Mouse (Mus musculus) limb, embryonic 13.5 days (tissue): ENCODE data around the gene Slc22a23. TPM values are rescaled to one million over a fixed set of nuclear protein-coding genes. Genes with fewer than 3 reads are reported as not detected.

Experiments used
- ATAC-seq: fragments of 200-750 bp; cut with Nextera tagmentation; 2 replicates; pipeline ENCODE4 v1.8.0; 2017; ENCODE audit warnings: low read depth, moderate number of reproducible peaks, moderate TSS enrichment; ENCODE audit not compliant: low FRiP score
- H3K27ac ChIP-seq: fragments of 300-500 bp; sonication (generic); 2 replicates; pipeline ENCODE4 v1.5.1; 2015; ENCODE audit warnings: inconsistent platforms, mild to moderate bottlenecking, moderate library complexity
- H3K27me3 ChIP-seq: fragments of 300-500 bp; sonication (generic); 2 replicates; pipeline ENCODE4 v1.6.1; 2015; ENCODE audit warnings: mild to moderate bottlenecking, inconsistent platforms
- H3K36me3 ChIP-seq: fragments of 300-500 bp; sonication (generic); 2 replicates; pipeline ENCODE4 v1.6.1; 2015; ENCODE audit warnings: inconsistent platforms, mild to moderate bottlenecking, moderate library complexity
- H3K4me1 ChIP-seq: fragments of 300-500 bp; sonication (generic); 2 replicates; pipeline ENCODE4 v1.6.1; 2015; ENCODE audit warnings: inconsistent platforms
- H3K4me2 ChIP-seq: fragments of 300-500 bp; sonication (generic); replicated peaks from 2 replicates; pipeline ENCODE4 v1.6.1; 2015; ENCODE audit warnings: inconsistent platforms, mild to moderate bottlenecking, moderate library complexity
- H3K4me3 ChIP-seq: fragments of 300-500 bp; sonication (generic); 2 replicates; pipeline ENCODE4 v1.5.1; 2015; ENCODE audit warnings: moderate library complexity, mild to moderate bottlenecking, inconsistent platforms
- H3K9ac ChIP-seq: fragments of 300-500 bp; sonication (generic); 2 replicates; pipeline ENCODE4 v1.6.1; 2015; ENCODE audit warnings: mild to moderate bottlenecking, inconsistent platforms
- H3K9me3 ChIP-seq: fragments of 300-500 bp; sonication (generic); 2 replicates; pipeline ENCODE4 v1.6.1; 2016; ENCODE audit warnings: inconsistent platforms
- WGBS: fragments of 180-500 bp; shearing (Covaris S2); methylation state at CpG from one replicate; pipeline ENCODE4 v1.1.7; 2015; 5-methylcytosine and 5-hydroxymethylcytosine counted together
- polyA plus RNA-seq: library from polyadenylated mRNA; unstranded; fragments of >200 nt; fragmentation: Nextera tagmentation; extraction: Ambion mirVana; gene quantifications from 2 replicates; pipeline ENCODE4 v1.2.1, GENCODE M21; 2015

The Slc22a23 gene
- polyA plus RNA-seq, 1 experiment from 2014 or later, result 4.5 TPM

- H3K4me2 ChIP-seq, result no peak overlapping the region
- H3K27me3 ChIP-seq, result no peaks in the 10 kb centered on the region
- H3K4me3 ChIP-seq, result no peak overlapping the region
- H3K4me1 ChIP-seq, result no peaks in the 10 kb centered on the region; the same call in 1 of the 2 replicates
- 66% methylated on average over 4 of the region's 4 CpGs for WGBS
- no peak overlapping the region for H3K27ac ChIP-seq
- H3K36me3 ChIP-seq, result no peaks in the 10 kb centered on the region
- H3K9ac ChIP-seq, result no peak overlapping the region
- ATAC-seq, result no peak
- no peaks in the 10 kb centered on the region for H3K9me3 ChIP-seq
Measured at GRCm38 (mm10) chr13:34211261-34211775, 133.7 kb downstream of the Slc22a23 start.

- H3K4me2 ChIP-seq, result no peak overlapping the region
- H3K36me3 ChIP-seq, result no peaks in the 10 kb centered on the region
- no peak overlapping the region for H3K4me3 ChIP-seq
- no peak overlapping the region for H3K9ac ChIP-seq
- no peaks in the 10 kb centered on the region for H3K9me3 ChIP-seq
- ATAC-seq, result no peak
- no peaks in the 10 kb centered on the region for H3K27me3 ChIP-seq
- WGBS, result 71% methylated on average over 6 of the region's 6 CpGs
- H3K27ac ChIP-seq, result no peak overlapping the region
- H3K4me1 ChIP-seq, result no peaks in the 10 kb centered on the region; the same call in 1 of the 2 replicates
Measured at GRCm38 (mm10) chr13:34207714-34208470, 137.1 kb downstream of the Slc22a23 start.

- H3K4me1 ChIP-seq, result no peaks in the 10 kb centered on the region
- no peaks in the 10 kb centered on the region for H3K36me3 ChIP-seq
- no peak overlapping the region for H3K9ac ChIP-seq
- H3K9me3 ChIP-seq, result no peaks in the 10 kb centered on the region
- H3K4me2 ChIP-seq, result no peak overlapping the region
- no peak overlapping the region for H3K27ac ChIP-seq
- WGBS, result 86% methylated on average over 3 of the region's 3 CpGs
- H3K27me3 ChIP-seq, result no peaks in the 10 kb centered on the region
- no peak for ATAC-seq
- no peak overlapping the region for H3K4me3 ChIP-seq
Measured at GRCm38 (mm10) chr13:34205216-34205615, 139.8 kb downstream of the Slc22a23 start.

GRCm38 (mm10) chr13:34195676-34196075 lies 149.3 kb downstream of the Slc22a23 start:
- H3K27me3 ChIP-seq, result no peaks in the 10 kb centered on the region
- no peak overlapping the region for H3K27ac ChIP-seq
- H3K4me2 ChIP-seq, result no peak overlapping the region
- no peak overlapping the region for H3K9ac ChIP-seq
- H3K4me3 ChIP-seq, result no peak overlapping the region
- WGBS, result 97% methylated on average over 1 of the region's 1 CpGs
- peaks cover 9% of the 10 kb centered on the region; the same call in 1 of the 2 replicates for H3K4me1 ChIP-seq
- ATAC-seq, result no peak
- no peaks in the 10 kb centered on the region for H3K9me3 ChIP-seq
- peaks cover 25% of the 10 kb centered on the region for H3K36me3 ChIP-seq

- Histone ChIP-seq H3K27me3 (no peaks in the 10 kb centered on the region), H3K27ac (no peak overlapping the region), H3K4me3 (no peak overlapping the region), H3K9ac (no peak overlapping the region), H3K4me1 (peaks cover 5% of the 10 kb centered on the region; the same call in 1 of the 2 replicates), H3K4me2 (no peak overlapping the region), H3K9me3 (no peaks in the 10 kb centered on the region), H3K36me3 (peaks cover 21% of the 10 kb centered on the region)
- WGBS, result 70% methylated on average over 8 of the region's 8 CpGs
- no peak for ATAC-seq
Measured at GRCm38 (mm10) chr13:34193384-34193783, 151.6 kb downstream of the Slc22a23 start.

GRCm38 (mm10) chr13:34192414-34193191 lies 152.4 kb downstream of the Slc22a23 start:
- Histone ChIP-seq H3K4me3 (no peak overlapping the region), H3K27me3 (no peaks in the 10 kb centered on the region), H3K27ac (no peak overlapping the region), H3K4me2 (no peak overlapping the region), H3K4me1 (peaks cover 5% of the 10 kb centered on the region; the same call in 1 of the 2 replicates), H3K9me3 (no peaks in the 10 kb centered on the region), H3K9ac (no peak overlapping the region), H3K36me3 (peaks cover 21% of the 10 kb centered on the region)
- WGBS, result 71% methylated on average over 8 of the region's 8 CpGs
- ATAC-seq, result no peak

- no peaks in the 10 kb centered on the region for H3K27me3 ChIP-seq
- 13% methylated on average over 5 of the region's 5 CpGs for WGBS
- H3K4me1 ChIP-seq, result peaks cover 1% of the 10 kb centered on the region; the same call in 1 of the 2 replicates
- H3K4me2 ChIP-seq, result 0 out of 2 replicates have a peak overlapping the region, but pooled peaks have one; percentile 14
- H3K9ac ChIP-seq, result no peak overlapping the region
- H3K36me3 ChIP-seq, result peaks cover 13% of the 10 kb centered on the region
- ATAC-seq, result peak; percentile 73
- no peak overlapping the region for H3K4me3 ChIP-seq
- no peaks in the 10 kb centered on the region for H3K9me3 ChIP-seq
- H3K27ac ChIP-seq, result no peak overlapping the region
Measured at GRCm38 (mm10) chr13:34187571-34187970, 157.4 kb downstream of the Slc22a23 start.

- Histone ChIP-seq H3K27me3 (no peaks in the 10 kb centered on the region), H3K4me3 (no peak overlapping the region), H3K9ac (no peak overlapping the region), H3K9me3 (no peaks in the 10 kb centered on the region), H3K4me1 (no peaks in the 10 kb centered on the region), H3K4me2 (no peak overlapping the region), H3K27ac (no peak overlapping the region), H3K36me3 (peaks cover 24% of the 10 kb centered on the region)
- ATAC-seq, result no peak
- WGBS, result 82% methylated on average over 2 of the region's 2 CpGs
Measured at GRCm38 (mm10) chr13:34185371-34185770, 159.6 kb downstream of the Slc22a23 start.

GRCm38 (mm10) chr13:34181624-34182023 lies 163.4 kb downstream of the Slc22a23 start:
- no peak for ATAC-seq
- H3K36me3 ChIP-seq, result peaks cover 41% of the 10 kb centered on the region
- no peak overlapping the region for H3K27ac ChIP-seq
- H3K9me3 ChIP-seq, result no peaks in the 10 kb centered on the region
- H3K9ac ChIP-seq, result no peak overlapping the region
- no peaks in the 10 kb centered on the region for H3K4me1 ChIP-seq
- H3K4me3 ChIP-seq, result no peak overlapping the region
- WGBS, result 85% methylated on average over 5 of the region's 5 CpGs
- H3K27me3 ChIP-seq, result no peaks in the 10 kb centered on the region
- no peak overlapping the region for H3K4me2 ChIP-seq

GRCm38 (mm10) chr13:34174025-34174424 lies 171.0 kb downstream of the Slc22a23 start:
- H3K27me3 ChIP-seq, result no peaks in the 10 kb centered on the region
- no peak overlapping the region for H3K27ac ChIP-seq
- ATAC-seq, result no peak
- no peaks in the 10 kb centered on the region for H3K9me3 ChIP-seq
- H3K9ac ChIP-seq, result no peak overlapping the region
- H3K4me2 ChIP-seq, result no peak overlapping the region
- no peaks in the 10 kb centered on the region for H3K4me1 ChIP-seq
- H3K36me3 ChIP-seq, result peaks cover 12% of the 10 kb centered on the region
- H3K4me3 ChIP-seq, result no peak overlapping the region
- 86% methylated on average over 6 of the region's 6 CpGs for WGBS

- Histone ChIP-seq H3K4me3 (peak overlapping the region; percentile 56), H3K4me2 (peak overlapping the region; percentile 71), H3K9ac (peak overlapping the region; percentile 66), H3K36me3 (peaks cover 11% of the 10 kb centered on the region), H3K9me3 (peaks cover 6% of the 10 kb centered on the region; the same call in 1 of the 2 replicates), H3K4me1 (peaks cover 19% of the 10 kb centered on the region), H3K27ac (peak overlapping the region; percentile 90), H3K27me3 (no peaks in the 10 kb centered on the region)
- ATAC-seq, result no peak
- WGBS, result 37% methylated on average over 12 of the region's 12 CpGs
Measured at GRCm38 (mm10) chr13:34163304-34163975, 181.5 kb downstream of the Slc22a23 start.
